Mouse (Mus musculus): Measurements from ENCODE around the gene Cnn1. TPM values are rescaled to one million over a fixed set of nuclear protein-coding genes. Genes with fewer than 3 reads are reported as not detected.
A peak's percentile ranks its signal among the peaks of the same experiment; 100 is the strongest.

Cnn1 gene
- polyA plus RNA-seq, 1 experiment from 2014 or later: 0.68 TPM

GRCm38 (mm10) chr9:22131226-22131981 is 32.4 kb downstream of the Cnn1 start:
- peak overlapping the region; percentile 42 for H3K4me3 ChIP-seq (ENCODE audit: low read depth, low read length)
- H3K9me3 ChIP-seq (ENCODE audit: low read length): no peaks in the 10 kb centered on the region
- H3K4me2 ChIP-seq (ENCODE audit: low read depth, low read length): peak overlapping the region; percentile 90
- DNase-seq (peak; percentile 70), ATAC-seq (peak; percentile 63)
- H3K9ac ChIP-seq (replicated peaks): peak overlapping the region; percentile 56
- TF ChIP-seq CTCF (IDR thresholded peaks at IDR 0.05; ENCODE audit: low read depth) (no peak), EP300 (IDR thresholded peaks at IDR 0.05; ENCODE audit: low read depth) (no peak)
- no peaks in the 10 kb centered on the region for H3K27me3 ChIP-seq (ENCODE audit: insufficient read depth, low read length)
- H3K4me1 ChIP-seq (ENCODE audit: insufficient read depth): peaks cover 22% of the 10 kb centered on the region
- peak overlapping the region; percentile 62 for H3K27ac ChIP-seq (ENCODE audit: low read depth)
- WGBS (ENCODE audit: insufficient replicate concordance): 3% methylated on average over 35 of the region's 35 CpGs
- H3K36me3 ChIP-seq (replicated peaks; ENCODE audit: insufficient read depth, low read length): peaks cover 33% of the 10 kb centered on the region

- no peak for ATAC-seq
- peak overlapping the region; percentile 56 for H3K9ac ChIP-seq (replicated peaks)
Measured at GRCm38 (mm10) chr9:22132220-22132619, 33.2 kb downstream of the Cnn1 start.

GRCm38 (mm10) chr9:22134246-22134890 is 35.4 kb downstream of the Cnn1 start:
- H3K9ac ChIP-seq (replicated peaks): peak overlapping the region; percentile 60

More at GRCm38 (mm10) chr9:22132220-22132619, 33.2 kb downstream of the Cnn1 start:
- Histone ChIP-seq H3K4me3 (ENCODE audit: low read depth, low read length) (peak overlapping the region; percentile 42), H3K27me3 (ENCODE audit: insufficient read depth, low read length) (no peaks in the 10 kb centered on the region), H3K27ac (ENCODE audit: low read depth) (peak overlapping the region; percentile 62; the same call in 1 of the 2 replicates), H3K9me3 (ENCODE audit: low read length) (no peaks in the 10 kb centered on the region), H3K36me3 (replicated peaks; ENCODE audit: insufficient read depth, low read length) (peaks cover 25% of the 10 kb centered on the region), H3K4me2 (ENCODE audit: low read depth, low read length) (peak overlapping the region; percentile 90), H3K4me1 (ENCODE audit: insufficient read depth) (peaks cover 30% of the 10 kb centered on the region)
- no peak for DNase-seq
- TF ChIP-seq CTCF (IDR thresholded peaks at IDR 0.05; ENCODE audit: low read depth) (no peak), EP300 (IDR thresholded peaks at IDR 0.05; ENCODE audit: low read depth) (no peak)
- 56% methylated on average over 11 of the region's 11 CpGs for WGBS (ENCODE audit: insufficient replicate concordance)

GRCm38 (mm10) chr9:22134988-22135643 is 36.1 kb downstream of the Cnn1 start:
- peaks cover 36% of the 10 kb centered on the region for H3K4me1 ChIP-seq (ENCODE audit: insufficient read depth)
- H3K9ac ChIP-seq (replicated peaks): peak overlapping the region; percentile 60
- peak overlapping the region; percentile 42 for H3K4me3 ChIP-seq (ENCODE audit: low read depth, low read length)

More at GRCm38 (mm10) chr9:22134246-22134890, 35.4 kb downstream of the Cnn1 start:
- H3K9me3 ChIP-seq (ENCODE audit: low read length): no peaks in the 10 kb centered on the region
- 67% methylated on average over 7 of the region's 7 CpGs for WGBS (ENCODE audit: insufficient replicate concordance)
- no peak for ATAC-seq
- H3K4me1 ChIP-seq (ENCODE audit: insufficient read depth): peaks cover 36% of the 10 kb centered on the region
- DNase-seq: no peak
- peak overlapping the region; percentile 61 for H3K27ac ChIP-seq (ENCODE audit: low read depth)
- peaks cover 9% of the 10 kb centered on the region for H3K36me3 ChIP-seq (replicated peaks; ENCODE audit: insufficient read depth, low read length)
- H3K4me3 ChIP-seq (ENCODE audit: low read depth, low read length): peak overlapping the region; percentile 42
- H3K4me2 ChIP-seq (ENCODE audit: low read depth, low read length): peak overlapping the region; percentile 90
- no peaks in the 10 kb centered on the region for H3K27me3 ChIP-seq (ENCODE audit: insufficient read depth, low read length)
- TF ChIP-seq EP300 (IDR thresholded peaks at IDR 0.05; ENCODE audit: low read depth) (no peak), CTCF (IDR thresholded peaks at IDR 0.05; ENCODE audit: low read depth) (no peak)

GRCm38 (mm10) chr9:22135644-22136390 is 36.8 kb downstream of the Cnn1 start, which contains the start of gene Acp5:
TSS of gene Acp5 (minus strand) at chr9:22135711.
- Histone ChIP-seq H3K27me3 (ENCODE audit: insufficient read depth, low read length) (no peaks in the 10 kb centered on the region), H3K9me3 (ENCODE audit: low read length) (no peaks in the 10 kb centered on the region), H3K27ac (ENCODE audit: low read depth) (peak within 1 kb of the TSS; percentile 72), H3K4me2 (ENCODE audit: low read depth, low read length) (peak within 1 kb of the TSS; percentile 90), H3K36me3 (replicated peaks; ENCODE audit: insufficient read depth, low read length) (no peaks in the 10 kb centered on the region), H3K4me1 (ENCODE audit: insufficient read depth) (peaks cover 30% of the 10 kb centered on the region), H3K9ac (replicated peaks) (peak within 1 kb of the TSS; percentile 60), H3K4me3 (ENCODE audit: low read depth, low read length) (peak within 1 kb of the TSS; percentile 42)
- TF ChIP-seq EP300 (IDR thresholded peaks at IDR 0.05; ENCODE audit: low read depth) (peak; percentile 97), CTCF (IDR thresholded peaks at IDR 0.05; ENCODE audit: low read depth) (no peak)
- DNase-seq (peak; percentile 70), ATAC-seq (peak; percentile 73)
- 50% methylated on average over 7 of the region's 7 CpGs for WGBS (ENCODE audit: insufficient replicate concordance)

More at GRCm38 (mm10) chr9:22134988-22135643, 36.1 kb downstream of the Cnn1 start:
- H3K4me2 ChIP-seq (ENCODE audit: low read depth, low read length): peak overlapping the region; percentile 90
- no peaks in the 10 kb centered on the region for H3K9me3 ChIP-seq (ENCODE audit: low read length)
- DNase-seq (no peak), ATAC-seq (peak; percentile 11; the same call in 1 of the 2 replicates)
- H3K36me3 ChIP-seq (replicated peaks; ENCODE audit: insufficient read depth, low read length): peaks cover 2% of the 10 kb centered on the region; the same call in 1 of the 2 replicates
- no peak for TF ChIP-seq EP300 (IDR thresholded peaks at IDR 0.05; ENCODE audit: low read depth)
- no peak for TF ChIP-seq CTCF (IDR thresholded peaks at IDR 0.05; ENCODE audit: low read depth)
- peak overlapping the region; percentile 61 for H3K27ac ChIP-seq (ENCODE audit: low read depth)
- H3K27me3 ChIP-seq (ENCODE audit: insufficient read depth, low read length): no peaks in the 10 kb centered on the region
- WGBS (ENCODE audit: insufficient replicate concordance): 62% methylated on average over 9 of the region's 9 CpGs
